Mouse (Mus musculus): ENCODE results near the gene Gm11569.
"Not testable (repeated sequence)": the region's sequence is repeated elsewhere in the genome, so short reads cannot be mapped to it uniquely, and the experiment has no call there.

DNA sequence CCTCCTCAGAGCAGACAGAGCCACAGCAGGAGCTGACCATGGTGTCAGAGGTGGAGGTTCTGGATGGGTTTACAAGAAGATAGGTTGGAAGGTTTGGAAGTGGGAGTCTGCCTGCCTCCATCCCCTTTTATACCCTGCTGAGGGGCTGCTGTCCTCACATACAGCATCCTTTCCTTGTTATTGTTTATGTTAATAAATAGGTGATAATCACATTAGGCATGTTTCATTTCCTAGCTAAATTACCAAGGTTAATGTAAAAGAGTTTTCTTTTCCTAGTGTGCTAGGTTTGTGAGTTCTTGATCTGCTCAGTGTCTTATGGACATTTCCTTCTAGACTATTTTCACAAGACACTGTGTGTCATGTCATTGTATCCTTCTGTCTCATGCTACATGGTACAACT is 11.1 kb upstream of the Gm11569 start, which contains the start of gene Krtap4-13:
- TF ChIP-seq CTCF, POLR2A (IDR thresholded peaks at IDR 0.05; ENCODE audit: extremely low read depth, insufficient read depth, low read length): not testable (repeated sequence)

Data from cortical plate, adult 2 months (tissue).